Mouse (Mus musculus) left cerebral cortex, postnatal 10 days (tissue): ENCODE results near the gene Adamts16. TPM values are rescaled to one million over a fixed set of nuclear protein-coding genes. Genes with fewer than 3 reads are reported as not detected.
"Not testable (repeated sequence)": the region's sequence is repeated elsewhere in the genome, so short reads cannot be mapped to it uniquely, and the experiment has no call there.

ENCODE experiments used
- DNase-seq, 2 experiments: peaks; one replicate each; pipeline ENCODE4 v3.0.0; 2021 to 2022; ENCODE audit warnings: low spot score in 2 of 2, mixed read lengths in 1 of 2; ENCODE audit errors: extremely low spot score in 1 of 2
- intact Hi-C: fragments of 180-260 bp; cut with DNase I; formaldehyde crosslinking; loops from one replicate; pipeline ENCODE4 v1.15.1; 2025
- total RNA-seq, 2 experiments: library from RNA; stranded (reverse); gene quantifications; 2 replicates each; pipeline ENCODE4 v1.2.3; 2021

Gene Adamts16
- 1 to 10 TPM; 6.5 TPM for total RNA-seq

- DNase-seq, result peak in 1 of 2 experiments; percentile 43
- intact Hi-C loops, result loop anchor here (2.0 kb wide), 1 partner anchor 159 kb away; no protein-coding TSS in a partner anchor
Measured at GRCm38 (mm10) chr13:70841421-70841904, at the start of gene Adamts16. TSS of gene Adamts16 (minus strand) at chr13:70841811.

- intact Hi-C loops, result no loop called here
Measured at GRCm38 (mm10) chr13:70887136-70887535, 45.5 kb upstream of the Adamts16 start.

GRCm38 (mm10) chr13:70885006-70885405 is 43.4 kb upstream of the Adamts16 start:
- intact Hi-C loops, result no loop called here

More at GRCm38 (mm10) chr13:70887136-70887535, 45.5 kb upstream of the Adamts16 start:
- no peak for DNase-seq

GRCm38 (mm10) chr13:70883891-70884890 is 42.6 kb upstream of the Adamts16 start:
- DNase-seq, result peak; percentile 80 to 90
- intact Hi-C loops, result no loop called here

More at GRCm38 (mm10) chr13:70885006-70885405, 43.4 kb upstream of the Adamts16 start:
- no peak for DNase-seq

GRCm38 (mm10) chr13:70879971-70880370 is 38.4 kb upstream of the Adamts16 start:
- DNase-seq, intact Hi-C loops: not testable (repeated sequence)

- intact Hi-C loops, result no loop called here
- DNase-seq, result no peak
Measured at GRCm38 (mm10) chr13:70877550-70877913, 35.9 kb upstream of the Adamts16 start.

GRCm38 (mm10) chr13:70876648-70877549 is 35.3 kb upstream of the Adamts16 start:
- peak in 1 of 2 experiments; percentile 27 for DNase-seq
- intact Hi-C loops, result no loop called here

- intact Hi-C loops, result no loop called here
- no peak for DNase-seq
Measured at GRCm38 (mm10) chr13:70875411-70875949, 33.9 kb upstream of the Adamts16 start.

GRCm38 (mm10) chr13:70874741-70875140 is 33.1 kb upstream of the Adamts16 start:
- intact Hi-C loops, result no loop called here
- no peak for DNase-seq

GRCm38 (mm10) chr13:70873851-70874250 is 32.2 kb upstream of the Adamts16 start:
- intact Hi-C loops, DNase-seq: not testable (repeated sequence)

GRCm38 (mm10) chr13:70871049-70871448 is 29.4 kb upstream of the Adamts16 start:
- intact Hi-C loops, result no loop called here
- peak in 1 of 2 experiments; percentile 29 for DNase-seq

GRCm38 (mm10) chr13:70866971-70867625 is 25.5 kb upstream of the Adamts16 start:
- DNase-seq, result no peak

GRCm38 (mm10) chr13:70865867-70866266 is 24.3 kb upstream of the Adamts16 start:
- no peak for DNase-seq

More at GRCm38 (mm10) chr13:70866971-70867625, 25.5 kb upstream of the Adamts16 start:
- intact Hi-C loops, result no loop called here

GRCm38 (mm10) chr13:70862162-70862908 is 20.7 kb upstream of the Adamts16 start:
- intact Hi-C loops, result no loop called here
- DNase-seq, result no peak

More at GRCm38 (mm10) chr13:70865867-70866266, 24.3 kb upstream of the Adamts16 start:
- intact Hi-C loops, result no loop called here

- no peak for DNase-seq
- intact Hi-C loops, result no loop called here
Measured at GRCm38 (mm10) chr13:70853601-70854000, 12.0 kb upstream of the Adamts16 start.

- intact Hi-C loops, result no loop called here
- no peak for DNase-seq
Measured at GRCm38 (mm10) chr13:70846933-70847332, 5.3 kb upstream of the Adamts16 start.

GRCm38 (mm10) chr13:70845526-70845925 is 3.9 kb upstream of the Adamts16 start:
- intact Hi-C loops, result no loop called here
- no peak for DNase-seq
